In the genomic region with DNA sequence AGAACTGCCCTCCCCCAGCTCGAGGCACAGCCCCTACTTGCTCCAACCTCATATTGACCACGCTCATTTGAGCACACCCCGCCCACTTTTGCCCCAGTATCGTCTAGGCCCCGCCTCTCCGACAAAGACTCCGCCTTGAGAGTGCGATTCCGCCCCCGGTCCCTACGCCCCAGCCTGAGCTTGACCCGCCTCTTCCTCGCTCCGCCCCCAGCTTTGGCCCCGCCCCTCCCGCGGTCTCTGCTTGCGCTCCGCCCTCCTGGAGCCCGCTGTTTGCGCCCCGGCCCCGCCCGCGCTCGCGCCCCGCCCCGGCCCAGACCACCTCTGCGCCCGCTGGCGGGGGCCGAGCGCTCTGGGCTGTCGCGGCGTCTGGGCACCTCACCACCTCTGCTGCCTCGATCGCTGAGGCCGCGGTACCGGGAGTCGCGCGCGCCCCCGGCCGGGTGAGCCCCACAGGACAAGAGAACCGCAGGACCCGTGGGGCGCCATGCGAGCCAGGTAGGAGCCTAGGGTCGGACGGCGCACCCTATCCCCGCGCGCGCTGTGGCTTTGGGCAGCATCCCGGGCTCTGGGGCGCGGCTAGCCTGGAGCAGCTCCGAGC, we compare ENCODE assay signal across 8 mouse cellular contexts. TPM values are rescaled to one million over a fixed set of nuclear protein-coding genes. Genes with fewer than 3 reads are reported as not detected.
DNase-seq lines count a peak whose midpoint lies in the region; ATAC-seq and TF ChIP-seq lines count a peak whose summit lies in the region.

A gene (plus strand): TSS at position 313 of the 598 bp plus-strand sequence.

- peak within 1 kb of the TSS; percentile 77 for H3ac ChIP-seq in C2C12 (ENCODE audit: control insufficient read depth, insufficient read length, low read depth)

- peaks cover 45% of the 10 kb centered on the region for H3K79me3 ChIP-seq in C2C12 (ENCODE audit: low read depth)

- H3K27me3 ChIP-seq in C2C12 (ENCODE audit: control insufficient read depth, insufficient read depth, insufficient read length) = no peaks in the 10 kb centered on the region
- no peaks in the 10 kb centered on the region for H3K27me3 ChIP-seq in heart, embryonic 12.5 days (replicated peaks)
- no peaks in the 10 kb centered on the region for H3K27me3 ChIP-seq in kidney, embryonic 16.5 days (ENCODE audit: insufficient read depth, low read length)

- H3K79me2 ChIP-seq in C2C12 (ENCODE audit: control insufficient read depth, insufficient read depth) = peaks cover 50% of the 10 kb centered on the region

- no peaks in the 10 kb centered on the region for H3K9me3 ChIP-seq in heart, embryonic 12.5 days (replicated peaks)
- H3K9me3 ChIP-seq in kidney, embryonic 16.5 days (ENCODE audit: low read length) = 0 out of 2 replicates have a peak, but pooled peaks cover 5% of the 10 kb centered on the region

- peak within 1 kb of the TSS; percentile 92 for H3K9ac ChIP-seq in heart, embryonic 12.5 days
- peak within 1 kb of the TSS; percentile 96 for H3K9ac ChIP-seq in kidney, embryonic 16.5 days (replicated peaks; ENCODE audit: low read length)

- H3K36me3 ChIP-seq in C2C12 (ENCODE audit: control insufficient read depth, insufficient read depth) = peaks cover 7% of the 10 kb centered on the region
- no peaks in the 10 kb centered on the region for H3K36me3 ChIP-seq in heart, embryonic 12.5 days
- H3K36me3 ChIP-seq in kidney, embryonic 16.5 days (ENCODE audit: insufficient read depth, low read length) = no peaks in the 10 kb centered on the region

- peak; percentile 25 for DNase-seq in c-Kit-negative CD71-positive TER-119-positive erythroid progenitor cells, embryonic 14.5 days (ENCODE audit: low read depth, low spot score)
- DNase-seq in fat pad, adult 2 months (ENCODE audit: extremely low read depth, low read depth, low spot score) = peak; percentile 90
- peak; percentile 96 for DNase-seq in liver
- DNase-seq in monocyte, adult 2 months (ENCODE audit: low read depth in 1 of 2, low spot score in 2 of 2) = peak; percentile 92 to 97
- DNase-seq in spleen, postnatal 14 days (ENCODE audit: low spot score in 2 of 2) = peak; percentile 77 to 83

- no peak for TF ChIP-seq CTCF in C2C12 (IDR thresholded peaks at IDR 0.05; ENCODE audit: control insufficient read depth, insufficient read depth, insufficient read length)

- peak within 1 kb of the TSS; percentile 78 for H3K27ac ChIP-seq in heart, embryonic 12.5 days (ENCODE audit: poor library complexity, severe bottlenecking)
- H3K27ac ChIP-seq in kidney, embryonic 16.5 days (ENCODE audit: low read length) = peak within 1 kb of the TSS; percentile 96

- H3K4me1 ChIP-seq in heart, embryonic 12.5 days (replicated peaks) = peaks cover 48% of the 10 kb centered on the region
- peaks cover 47% of the 10 kb centered on the region for H3K4me1 ChIP-seq in kidney, embryonic 16.5 days (ENCODE audit: insufficient read depth, low read length)

- under 1% methylated on average over 58 of the region's 63 CpGs for WGBS in heart, embryonic 12.5 days
- 0% methylated on average over 58 of the region's 63 CpGs for WGBS in kidney, embryonic 16.5 days

- H3K4me2 ChIP-seq in heart, embryonic 12.5 days = peak within 1 kb of the TSS; percentile 72
- peak within 1 kb of the TSS; percentile 71 for H3K4me2 ChIP-seq in kidney, embryonic 16.5 days (replicated peaks; ENCODE audit: low read depth, low read length)

- peak within 1 kb of the TSS; percentile 83 for H3K4me3 ChIP-seq in C2C12 (ENCODE audit: insufficient read depth, poor library complexity, severe bottlenecking)
- H3K4me3 ChIP-seq in heart, embryonic 12.5 days = peak within 1 kb of the TSS; percentile 89
- peak within 1 kb of the TSS; percentile 95 for H3K4me3 ChIP-seq in kidney, embryonic 16.5 days (ENCODE audit: low read length)

- ATAC-seq in heart, embryonic 12.5 days (ENCODE audit: insufficient number of reproducible peaks, low FRiP score) = peak; percentile 95
- ATAC-seq in kidney, embryonic 16.5 days (ENCODE audit: low FRiP score, low TSS enrichment) = peak; percentile 96

TF ChIP-seq in C2C12, 6 proteins besides CTCF, POLR2A, EP300 and RAD21:
- TF ChIP-seq CEBPB (IDR thresholded peaks at IDR 0.05; ENCODE audit: low read depth) (no peak), USF1 (IDR thresholded peaks at IDR 0.05; ENCODE audit: low read depth) (no peak), MYOG (IDR thresholded peaks at IDR 0.05; ENCODE audit: control insufficient read depth, extremely low read depth, insufficient read length) (no peak), FOSL1 (IDR thresholded peaks at IDR 0.05; ENCODE audit: insufficient read depth, low read length, poor library complexity, severe bottlenecking) (no peak), MAX (IDR thresholded peaks at IDR 0.05) (no peak), MYOD1 (IDR thresholded peaks at IDR 0.05; ENCODE audit: control insufficient read depth, insufficient read length, low read depth) (no peak)

RNA-seq across cellular contexts. Expression of the gene that starts here (rescaled TPM):
- polyA plus RNA-seq in C2C12 (2012; fragmentation: generic; extraction: Trizol) = 24.0 TPM
- polyA plus RNA-seq in heart, embryonic 12.5 days (2016; fragmentation: Nextera tagmentation; extraction: Ambion mirVana) = 25.8 and 28.1 TPM in 2 replicates
- polyA plus RNA-seq in kidney, embryonic 16.5 days (2015; fragmentation: Nextera tagmentation; extraction: Ambion mirVana) = 29.1 and 29.8 TPM in 2 replicates

Comparison
In these comparisons a context has a peak if more than half of its experiments do, and no peak if none do; other contexts are left out.
1. Peak in every context shown above with its lines: DNase-seq, ATAC-seq, H3K4me3 ChIP-seq and H3K27ac ChIP-seq.
2. DNase-seq: peak in every context shown above with its lines; median percentile 96 in liver; 94 in monocyte, adult 2 months; 90 in fat pad, adult 2 months; 80 in spleen, postnatal 14 days; 25 in c-Kit-negative CD71-positive TER-119-positive erythroid progenitor cells, embryonic 14.5 days.